Mouse (Mus musculus): ENCODE measurements around the gene Ikzf2. TPM values are rescaled to one million over a fixed set of nuclear protein-coding genes. Genes with fewer than 3 reads are reported as not detected.
A peak's percentile ranks its signal among the peaks of the same experiment; 100 is the strongest.

Gene Ikzf2
- total RNA-seq, 2 experiments from 2014 or later: 5.7 to 5.9 TPM

- no peak for DNase-seq
- intact Hi-C loops (cut with DNase I): no loop called here
These were observed 80.2 kb downstream of the Ikzf2 start for GRCm38 (mm10) chr1:69606844-69607243.

- intact Hi-C loops (cut with DNase I): no loop called here
- no peak for DNase-seq
These were observed 82.8 kb downstream of the Ikzf2 start for GRCm38 (mm10) chr1:69604213-69604612.

- intact Hi-C loops (cut with DNase I): no loop called here
These were observed 86.1 kb downstream of the Ikzf2 start for GRCm38 (mm10) chr1:69600954-69601353.

GRCm38 (mm10) chr1:69599074-69599772 lies 87.8 kb downstream of the Ikzf2 start:
- DNase-seq: no peak
- intact Hi-C loops (cut with DNase I): no loop called here

More at GRCm38 (mm10) chr1:69600954-69601353, 86.1 kb downstream of the Ikzf2 start:
- DNase-seq: no peak

- no peak for DNase-seq
- intact Hi-C loops (cut with DNase I): no loop called here
These were observed 95.2 kb downstream of the Ikzf2 start for GRCm38 (mm10) chr1:69591889-69592288.

GRCm38 (mm10) chr1:69591328-69591801 lies 95.7 kb downstream of the Ikzf2 start:
- intact Hi-C loops (cut with DNase I): no loop called here
- DNase-seq: peak; percentile 8 to 16

GRCm38 (mm10) chr1:69585546-69585945 lies 101.5 kb downstream of the Ikzf2 start:
- intact Hi-C loops (cut with DNase I): no loop called here
- DNase-seq: no peak

GRCm38 (mm10) chr1:69583932-69584659 lies 102.9 kb downstream of the Ikzf2 start:
- DNase-seq: no peak
- intact Hi-C loops (cut with DNase I): no loop called here

GRCm38 (mm10) chr1:69578917-69579316 lies 108.1 kb downstream of the Ikzf2 start:
- no peak for DNase-seq
- intact Hi-C loops (cut with DNase I): no loop called here

GRCm38 (mm10) chr1:69559443-69560090 lies 127.5 kb downstream of the Ikzf2 start:
- intact Hi-C loops (cut with DNase I): no loop called here

GRCm38 (mm10) chr1:69555636-69556151 lies 131.4 kb downstream of the Ikzf2 start:
- intact Hi-C loops (cut with DNase I): no loop called here
- DNase-seq: no peak

More at GRCm38 (mm10) chr1:69559443-69560090, 127.5 kb downstream of the Ikzf2 start:
- no peak for DNase-seq

- intact Hi-C loops (cut with DNase I): no loop called here
- DNase-seq: no peak
These were observed 137.1 kb downstream of the Ikzf2 start for GRCm38 (mm10) chr1:69549987-69550386.

GRCm38 (mm10) chr1:69545885-69546253 lies 141.2 kb downstream of the Ikzf2 start:
- intact Hi-C loops (cut with DNase I): no loop called here
- no peak for DNase-seq

GRCm38 (mm10) chr1:69545217-69545884 lies 141.7 kb downstream of the Ikzf2 start:
- intact Hi-C loops (cut with DNase I): no loop called here

GRCm38 (mm10) chr1:69543774-69544597 lies 143.1 kb downstream of the Ikzf2 start:
- intact Hi-C loops (cut with DNase I): no loop called here
- no peak for DNase-seq

More at GRCm38 (mm10) chr1:69545217-69545884, 141.7 kb downstream of the Ikzf2 start:
- no peak for DNase-seq

GRCm38 (mm10) chr1:69542546-69542945 lies 144.5 kb downstream of the Ikzf2 start:
- DNase-seq: no peak
- intact Hi-C loops (cut with DNase I): no loop called here

GRCm38 (mm10) chr1:69538663-69539062 lies 148.4 kb downstream of the Ikzf2 start:
- DNase-seq: no peak
- intact Hi-C loops (cut with DNase I): no loop called here

GRCm38 (mm10) chr1:69537619-69538018 lies 149.4 kb downstream of the Ikzf2 start:
- intact Hi-C loops (cut with DNase I): no loop called here
- DNase-seq: no peak

- intact Hi-C loops (cut with DNase I): no loop called here
- no peak for DNase-seq
These were observed 151.5 kb downstream of the Ikzf2 start for GRCm38 (mm10) chr1:69535507-69535906.

- intact Hi-C loops (cut with DNase I): no loop called here
- no peak for DNase-seq
These were observed 154.0 kb downstream of the Ikzf2 start for GRCm38 (mm10) chr1:69533048-69533447.
